Mouse (Mus musculus) urinary bladder, adult 2 months (tissue): ENCODE data around the gene Zcchc2. TPM values are rescaled to one million over a fixed set of nuclear protein-coding genes. Genes with fewer than 3 reads are reported as not detected.
A peak's percentile ranks its signal among the peaks of the same experiment; 100 is the strongest.

Experiments
- DNase-seq: peaks from one replicate; pipeline ENCODE4 v3.0.0; 2022; ENCODE audit warnings: low spot score
- polyA plus RNA-seq: library from polyadenylated mRNA; depleted of rRNA; stranded (reverse); fragments of >200 nt; gene quantifications from 2 replicates; pipeline ENCODE4 v1.2.3, GENCODE M21; 2012

The Zcchc2 gene
- polyA plus RNA-seq, 1 experiment, result 11.1 TPM

GRCm38 (mm10) chr1:106036861-106037599 is 46.8 kb downstream of the Zcchc2 start:
- peak; percentile 34 for DNase-seq

GRCm38 (mm10) chr1:106039326-106039725 is 49.1 kb downstream of the Zcchc2 start:
- no peak for DNase-seq

GRCm38 (mm10) chr1:106040271-106040670 is 50.1 kb downstream of the Zcchc2 start:
- DNase-seq, result no peak

DNA sequence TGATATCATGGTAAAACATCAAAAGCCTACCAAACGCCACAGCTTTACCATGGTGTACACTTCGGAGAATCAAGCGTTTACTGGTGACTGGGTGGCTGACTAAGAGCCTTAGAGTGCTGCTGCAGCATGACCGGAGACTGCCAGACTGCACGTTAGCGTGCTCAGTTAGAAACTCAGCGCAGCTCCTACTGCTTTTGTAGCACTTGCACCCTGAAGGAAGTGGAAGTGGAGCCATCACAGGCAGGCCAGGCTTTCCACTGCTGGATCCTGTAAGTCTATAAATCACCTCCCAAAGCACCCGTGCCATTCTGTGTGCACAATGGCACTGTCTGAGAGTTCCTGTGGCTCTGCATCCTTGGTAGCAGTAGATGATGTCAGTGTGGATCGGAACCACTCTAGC is 52.0 kb downstream of the Zcchc2 start:
- DNase-seq, result no peak

DNA sequence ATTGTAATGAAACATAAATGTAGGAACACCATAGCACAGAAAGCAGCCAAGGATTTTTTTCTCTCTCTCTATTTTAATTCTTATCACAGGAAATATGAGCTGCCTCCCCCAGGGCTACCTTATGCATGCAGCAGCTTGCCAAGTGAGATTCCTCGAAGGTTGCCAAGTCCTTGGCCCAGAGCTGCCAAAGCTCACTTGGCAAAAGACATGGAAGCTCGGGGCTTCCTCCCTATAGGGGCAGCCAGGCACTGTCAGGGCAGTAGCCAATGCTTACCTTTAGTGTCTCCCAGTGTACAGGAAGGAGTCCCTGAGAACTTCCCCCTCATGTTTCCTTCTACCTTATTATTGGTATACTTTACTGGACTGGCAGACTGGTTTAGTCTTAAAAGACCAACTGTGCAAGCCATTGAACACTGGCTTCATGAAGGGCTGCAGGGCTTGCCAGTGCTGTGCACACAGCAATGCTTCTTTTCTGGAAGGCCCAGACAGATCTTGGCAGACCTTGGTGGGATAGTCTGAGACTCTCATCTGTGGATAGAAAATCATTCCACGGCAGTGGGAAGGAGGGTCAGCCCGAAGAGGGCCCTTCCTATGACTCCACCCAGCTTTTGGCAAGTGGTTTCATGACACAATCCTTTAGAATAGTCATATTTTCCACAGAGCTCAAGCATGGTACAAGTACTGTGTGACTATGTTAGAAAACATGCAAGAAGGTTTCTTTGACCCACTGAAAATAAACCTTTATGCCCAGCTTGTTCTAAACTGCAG is 53.0 kb downstream of the Zcchc2 start:
- no peak for DNase-seq

- no peak for DNase-seq
Observed at GRCm38 (mm10) chr1:106049036-106049435, 58.8 kb downstream of the Zcchc2 start.

DNA sequence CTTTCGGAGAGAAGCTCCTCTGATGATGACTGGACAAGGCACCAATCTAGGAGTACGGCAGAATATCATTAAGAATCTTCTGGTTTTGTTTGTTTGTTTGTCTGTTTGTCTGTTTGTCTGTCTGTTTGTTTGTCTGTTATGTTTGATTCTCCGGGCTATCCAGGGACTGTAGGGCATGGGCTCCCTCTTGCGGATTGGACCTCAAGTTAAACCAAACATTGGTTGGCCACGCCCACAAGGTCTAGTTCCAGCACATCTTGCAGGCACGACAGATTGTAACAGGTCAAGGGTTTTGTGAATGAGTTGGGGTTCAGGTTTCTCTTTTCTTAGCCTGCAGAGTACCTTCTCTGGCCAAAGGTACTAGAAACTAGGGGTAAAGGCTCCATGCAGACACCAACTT is 64.8 kb downstream of the Zcchc2 start:
- no peak for DNase-seq

DNA sequence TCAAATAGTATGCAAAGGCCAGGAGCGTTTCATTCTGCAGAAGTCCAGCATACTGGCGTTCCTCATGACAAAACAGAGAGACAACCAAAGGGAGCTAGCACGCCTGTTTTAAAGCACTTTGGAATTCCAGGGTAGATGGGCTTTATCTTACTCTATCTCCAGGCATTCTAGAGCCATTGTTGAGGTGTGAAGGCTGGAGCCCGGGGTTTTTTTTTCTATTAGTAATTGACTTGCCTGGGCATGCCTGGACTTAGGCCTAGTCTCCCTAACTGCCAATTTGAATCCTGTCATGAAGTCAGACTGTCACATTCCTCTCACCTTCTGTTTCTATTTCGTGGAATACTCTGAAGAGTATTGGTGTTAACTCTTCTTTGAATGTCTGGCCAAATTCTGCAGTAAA is 68.1 kb downstream of the Zcchc2 start:
- DNase-seq, result no peak

DNA sequence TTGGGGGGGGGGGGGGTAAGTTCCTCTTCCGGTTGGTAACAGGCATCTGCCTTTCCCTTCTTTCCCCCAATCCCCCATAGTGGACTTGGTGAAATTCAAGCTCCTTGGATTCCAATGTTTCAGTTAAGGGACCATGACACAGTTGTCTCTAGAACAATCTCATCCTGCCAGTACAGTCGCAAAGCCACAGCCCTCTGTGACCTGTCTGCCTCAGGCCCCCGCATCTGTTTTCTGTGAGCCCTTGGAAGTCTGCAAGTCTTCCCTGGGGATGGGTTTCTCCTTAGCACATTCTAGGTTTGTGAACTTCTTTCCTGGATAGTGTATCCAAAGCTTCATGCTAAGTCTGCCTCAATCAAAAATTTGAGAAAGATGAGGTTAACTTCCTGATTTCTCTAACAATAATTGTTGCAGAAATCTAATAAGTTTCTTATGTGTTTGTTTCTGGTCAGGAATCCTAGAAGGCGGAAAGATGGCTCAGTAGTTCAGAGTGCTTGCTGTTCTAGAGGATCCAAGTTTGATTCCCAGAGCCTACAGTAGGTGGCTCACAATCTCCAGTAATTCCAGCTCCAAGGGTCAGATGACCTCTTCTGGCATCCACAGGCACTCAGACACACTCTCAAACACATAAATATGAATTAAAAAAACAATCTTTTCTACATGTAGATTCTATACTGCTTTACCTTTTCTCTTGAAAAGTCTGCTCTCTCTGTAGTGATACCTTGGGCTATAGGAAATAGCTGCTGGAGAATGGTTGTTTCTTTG is 69.5 kb downstream of the Zcchc2 start:
- DNase-seq, result no peak

DNA sequence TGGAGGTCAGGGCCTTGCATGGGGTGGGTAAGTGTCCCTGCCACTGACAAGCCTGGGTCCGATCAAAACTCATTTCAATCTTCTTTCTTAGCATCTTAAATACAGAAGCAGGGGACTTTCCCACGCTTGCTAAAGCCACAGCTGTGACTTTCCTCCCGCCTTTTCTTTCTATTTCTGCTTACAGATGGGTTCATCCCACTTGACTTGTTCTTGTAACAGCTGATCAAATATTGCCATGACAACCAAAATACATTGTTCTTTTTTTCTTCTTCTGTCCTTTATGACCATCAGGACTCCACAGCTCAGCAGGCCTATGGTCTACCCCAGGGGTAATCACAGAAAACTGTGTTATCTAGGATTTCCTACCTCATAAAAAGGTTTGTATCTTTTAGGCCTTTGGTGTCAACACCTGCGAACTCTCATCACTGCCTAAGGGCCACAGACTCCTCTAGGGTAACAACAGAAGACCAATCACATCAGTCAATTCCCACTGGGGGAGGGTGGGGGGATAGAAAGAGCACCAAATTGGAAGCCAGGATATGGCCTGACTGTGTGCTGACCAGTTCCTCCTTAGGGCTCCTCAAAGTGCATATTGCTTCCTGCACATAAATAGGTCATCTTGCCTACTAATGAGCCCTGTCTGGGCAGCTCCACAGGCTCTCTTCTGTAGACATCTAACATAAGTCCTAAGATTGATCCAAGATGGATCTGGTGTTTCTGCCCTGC is 71.1 kb downstream of the Zcchc2 start:
- no peak for DNase-seq

DNA sequence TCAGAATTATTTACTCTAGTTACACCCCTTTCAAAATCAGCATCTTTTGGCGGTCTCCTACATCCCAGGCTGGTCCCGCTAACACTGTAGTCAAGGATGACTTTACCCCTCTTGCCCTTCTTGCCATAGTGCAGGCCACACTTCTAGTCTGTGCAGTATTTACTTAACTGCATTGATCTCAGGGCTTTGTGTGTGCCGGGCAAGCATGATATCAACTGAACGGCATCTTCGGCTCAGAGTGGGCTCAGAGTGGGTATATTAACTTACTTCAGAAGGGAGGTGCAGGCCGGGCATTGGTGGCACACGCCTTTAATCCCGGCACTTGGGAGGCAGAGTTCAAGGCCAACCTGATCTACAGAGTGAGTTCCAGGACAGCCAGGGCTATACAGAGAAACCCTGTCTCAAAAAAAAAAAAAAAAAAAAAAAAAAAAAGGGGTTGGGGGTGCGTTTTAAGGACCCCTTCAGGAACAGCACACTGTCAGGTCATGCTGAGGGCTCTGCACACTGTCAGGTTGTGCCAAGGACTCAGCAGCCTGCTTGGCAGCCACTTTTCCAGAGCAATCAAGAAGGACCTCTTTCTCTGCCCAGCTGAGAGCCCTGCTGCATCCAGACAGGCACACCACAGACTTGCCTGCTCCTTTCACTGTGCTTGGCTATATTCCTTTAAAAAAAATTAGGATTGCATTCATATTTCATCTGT is 72.8 kb downstream of the Zcchc2 start:
- DNase-seq, result no peak

DNA sequence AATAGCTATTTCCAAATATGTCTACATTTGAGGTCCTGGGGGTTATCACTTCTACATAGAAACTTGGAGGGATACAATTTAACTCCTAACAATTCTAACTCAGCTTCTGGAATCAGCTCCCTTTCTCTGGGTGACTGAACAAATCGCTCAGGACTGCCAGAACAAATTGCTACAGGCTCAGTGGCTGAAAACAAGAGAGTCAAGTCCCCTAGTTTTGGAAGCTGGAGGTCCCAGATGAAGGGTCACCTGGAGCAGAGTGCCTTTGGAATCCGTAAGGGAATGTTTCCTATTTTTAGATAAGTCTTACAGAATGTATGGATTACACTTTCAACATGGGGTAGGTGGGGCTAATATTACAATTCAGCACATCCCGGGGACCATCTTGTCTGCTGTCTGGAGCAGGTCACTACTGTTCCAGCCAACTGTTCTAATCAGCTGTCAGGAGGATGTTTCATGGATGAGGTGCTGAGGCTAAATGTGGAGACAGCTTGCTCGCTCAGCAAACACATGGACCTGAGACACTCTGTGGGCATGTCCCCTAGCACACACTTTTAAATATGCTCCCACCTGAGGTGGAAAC is 73.5 kb downstream of the Zcchc2 start:
- no peak for DNase-seq

GRCm38 (mm10) chr1:106064291-106064690 is 74.1 kb downstream of the Zcchc2 start:
- DNase-seq, result no peak

- no peak for DNase-seq
Observed at GRCm38 (mm10) chr1:106064711-106065110, 74.5 kb downstream of the Zcchc2 start.

GRCm38 (mm10) chr1:106065679-106066078 is 75.5 kb downstream of the Zcchc2 start:
- no peak for DNase-seq

- DNase-seq, result no peak
Observed at GRCm38 (mm10) chr1:106067306-106067705, 77.1 kb downstream of the Zcchc2 start.

DNA sequence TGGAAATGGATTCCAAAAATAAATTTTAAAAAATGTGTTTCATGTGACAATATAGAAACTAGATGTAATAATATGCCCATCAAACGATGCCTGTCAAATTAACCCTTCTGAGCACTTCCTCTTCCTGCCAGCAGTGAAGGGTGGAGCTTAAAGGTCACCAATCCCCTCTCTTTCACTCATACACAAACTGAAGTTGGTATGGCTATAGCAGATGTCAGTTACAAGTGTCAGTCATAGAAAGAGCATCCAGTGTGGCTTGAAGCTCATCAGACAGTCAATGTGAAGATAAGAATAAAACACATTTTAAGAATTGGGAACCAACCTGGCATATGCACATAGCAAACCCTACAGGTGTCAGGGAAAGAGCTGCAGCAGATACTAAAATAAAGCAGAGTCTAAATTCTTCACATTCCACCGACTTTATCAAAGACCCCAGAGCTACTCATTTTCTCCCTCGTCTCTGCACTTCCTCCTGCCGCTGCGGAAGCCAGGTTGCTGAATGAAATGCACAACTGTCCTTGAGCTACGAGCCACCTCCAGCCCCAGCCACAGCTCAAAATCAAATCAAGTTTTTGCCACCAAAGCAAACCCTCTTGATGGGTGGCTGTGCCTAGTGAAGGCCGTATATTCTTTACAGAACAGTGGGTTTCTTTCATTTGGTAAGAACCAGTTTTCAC is 79.8 kb downstream of the Zcchc2 start:
- DNase-seq, result no peak

GRCm38 (mm10) chr1:106070814-106071213 is 80.6 kb downstream of the Zcchc2 start:
- no peak for DNase-seq

DNA sequence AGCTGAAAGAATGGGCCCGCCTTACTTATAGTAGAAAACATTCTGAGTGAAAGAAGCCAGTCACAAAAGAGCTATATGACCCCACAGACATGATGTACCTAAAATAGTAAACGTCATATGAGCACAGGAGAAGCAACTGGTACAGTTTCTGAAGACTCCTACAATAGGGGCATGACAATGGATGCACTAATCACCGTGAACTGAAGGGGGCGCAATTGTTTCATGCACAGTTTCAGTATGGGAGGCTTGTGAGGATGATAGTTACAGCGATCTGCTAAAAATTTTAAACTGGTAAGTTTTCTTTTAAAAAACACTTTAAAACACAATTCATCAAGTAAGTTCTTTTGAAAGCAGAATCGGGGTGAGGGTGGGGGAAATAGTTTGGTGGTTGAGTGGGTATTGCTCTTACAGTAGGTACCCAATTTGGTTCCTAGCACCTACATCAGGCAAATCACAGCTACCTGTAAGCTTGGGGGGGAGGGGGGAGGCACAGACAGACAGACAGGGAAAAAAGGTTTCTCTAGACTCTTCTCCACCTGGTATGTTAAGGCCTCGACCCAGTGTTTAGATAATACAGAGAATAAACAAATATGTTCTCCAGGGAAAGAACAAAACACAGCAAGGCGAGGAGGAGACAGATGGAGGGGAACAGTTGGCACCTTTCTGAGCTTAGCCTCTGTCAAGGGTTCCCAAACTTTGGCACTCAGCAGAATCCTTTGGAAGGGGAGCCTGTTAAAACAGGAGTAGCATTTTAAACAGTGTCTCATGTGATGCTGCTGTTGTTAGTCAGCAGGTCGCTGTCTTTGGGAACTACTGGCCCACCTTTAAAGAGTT is 81.2 kb downstream of the Zcchc2 start:
- DNase-seq, result peak; percentile 36
